Mouse (Mus musculus) olfactory bulb, adult 2 months (tissue): ENCODE measurements around the gene Naa10.

ENCODE experiments used
- CTCF ChIP-seq: fragments of 200-500 bp; IDR thresholded peaks from 2 replicates; pipeline ENCODE4 v1.5.1; 2012; ENCODE audit warnings: low read depth, mild to moderate bottlenecking, low read length, moderate library complexity; ENCODE audit not compliant: insufficient read depth
- POLR2A ChIP-seq: fragments of 200-500 bp; IDR thresholded peaks from 2 replicates; pipeline ENCODE4 v1.6.1; 2012; ENCODE audit warnings: mild to moderate bottlenecking, low read depth, low read length, moderate library complexity; ENCODE audit not compliant: insufficient read depth

DNA sequence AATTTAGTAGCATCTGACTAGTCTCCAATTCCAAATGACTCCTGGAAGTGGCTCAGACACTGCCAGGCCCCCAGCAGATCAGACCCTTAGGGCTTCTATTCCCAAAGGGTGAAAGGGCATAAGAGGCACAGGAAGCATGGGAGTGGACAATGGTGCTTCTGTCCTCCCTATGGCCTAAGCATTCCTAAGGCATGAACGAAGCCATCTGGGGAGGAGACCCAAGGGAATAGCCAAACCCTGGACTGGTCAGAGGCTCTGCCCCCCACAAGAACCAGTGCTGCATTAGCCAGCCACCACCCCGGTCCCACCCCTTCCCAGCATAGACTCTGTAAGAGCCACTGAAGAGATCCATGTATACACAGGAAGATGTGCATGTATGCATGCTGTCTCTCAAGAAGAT is 45.9 kb downstream of the Naa10 start:
- no peak for TF ChIP-seq CTCF
- TF ChIP-seq POLR2A, result no peak
